Mouse (Mus musculus) lung, postnatal 0 days (tissue): Measurements from ENCODE around the gene Smok2b.
"Not testable (repeated sequence)": the region's sequence is repeated elsewhere in the genome, so short reads cannot be mapped to it uniquely, and the experiment has no call there.

Experiments
- CTCF ChIP-seq: IDR thresholded peaks from 2 replicates; pipeline ENCODE4 v1.5.1; 2016; ENCODE audit warnings: antibody characterized with exemption, mild to moderate bottlenecking
- EP300 ChIP-seq: IDR thresholded peaks from 2 replicates; pipeline ENCODE4 v1.6.1; 2016; ENCODE audit warnings: antibody characterized with exemption, mild to moderate bottlenecking, control low read depth

DNA sequence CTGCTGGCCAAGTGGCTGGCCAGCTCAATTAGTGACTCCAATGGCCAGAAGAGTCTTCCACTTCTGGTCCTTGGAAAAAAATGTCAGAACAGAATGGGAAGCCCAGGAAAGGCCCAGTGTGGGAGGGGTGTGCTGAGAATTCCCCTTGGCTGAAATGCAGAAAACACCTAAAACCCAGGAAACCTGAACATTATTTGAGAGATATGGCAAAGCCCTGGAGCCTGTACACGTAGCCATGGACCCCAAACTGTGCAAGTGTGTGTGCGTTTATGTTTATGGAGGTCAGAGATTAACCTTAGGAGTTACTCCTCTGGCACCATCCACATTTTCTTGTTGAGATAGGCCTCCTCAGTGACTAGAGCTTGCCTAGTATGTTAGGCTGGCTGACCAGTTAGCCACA lies 31.2 kb upstream of the Smok2b start:
- TF ChIP-seq CTCF, EP300: not testable (repeated sequence)
